Mouse (Mus musculus): ENCODE measurements around the gene Serpinh1.

The Serpinh1 gene

DNA sequence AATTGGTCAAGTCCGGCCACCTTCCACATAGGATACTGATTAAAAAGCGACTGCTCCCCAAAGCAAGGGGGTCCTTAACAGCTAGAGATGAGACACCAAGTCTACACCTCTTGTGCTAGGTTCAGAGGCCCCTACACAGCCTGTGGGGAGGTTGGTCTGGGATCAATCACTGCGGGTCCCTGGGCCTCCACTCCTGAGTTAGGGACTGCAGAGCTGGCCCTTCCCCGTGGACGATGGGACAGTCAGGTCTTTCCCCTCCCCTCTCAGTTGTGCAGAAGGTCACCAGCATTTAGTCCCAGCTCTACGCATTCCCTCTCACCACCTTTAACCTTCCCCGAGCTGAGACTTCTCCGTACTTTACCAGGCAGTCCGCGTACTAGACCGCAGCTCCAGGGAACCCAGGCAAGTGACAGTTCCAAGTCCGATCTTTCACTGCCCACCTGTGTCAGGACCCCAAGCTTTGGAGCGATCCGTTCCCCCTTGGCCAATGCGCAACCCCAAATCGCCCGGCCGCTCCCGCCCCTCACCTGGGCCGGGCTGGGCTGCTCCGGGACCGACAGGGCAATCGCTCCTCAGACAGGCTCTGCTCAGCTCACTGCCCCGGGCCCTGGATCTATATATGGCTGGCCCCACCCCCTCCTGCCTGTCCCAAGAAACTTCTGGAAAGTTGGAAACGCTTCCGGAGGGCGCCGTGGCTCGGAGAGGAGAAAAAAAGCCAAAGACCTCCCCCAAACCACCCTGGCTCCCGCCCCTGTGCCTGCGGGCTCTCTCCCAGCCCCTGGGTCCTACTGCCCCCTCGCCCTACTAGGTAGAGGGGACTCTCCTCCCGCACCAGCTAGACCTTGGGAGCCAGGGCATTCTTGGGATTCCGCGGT, at the start of gene Serpinh1:
Gene Serpinh1, minus strand, starts transcription at position 714 of the 875 bp plus-strand sequence.
- peak; percentile 80 for DNase-seq (ENCODE audit: low spot score)

DNA sequence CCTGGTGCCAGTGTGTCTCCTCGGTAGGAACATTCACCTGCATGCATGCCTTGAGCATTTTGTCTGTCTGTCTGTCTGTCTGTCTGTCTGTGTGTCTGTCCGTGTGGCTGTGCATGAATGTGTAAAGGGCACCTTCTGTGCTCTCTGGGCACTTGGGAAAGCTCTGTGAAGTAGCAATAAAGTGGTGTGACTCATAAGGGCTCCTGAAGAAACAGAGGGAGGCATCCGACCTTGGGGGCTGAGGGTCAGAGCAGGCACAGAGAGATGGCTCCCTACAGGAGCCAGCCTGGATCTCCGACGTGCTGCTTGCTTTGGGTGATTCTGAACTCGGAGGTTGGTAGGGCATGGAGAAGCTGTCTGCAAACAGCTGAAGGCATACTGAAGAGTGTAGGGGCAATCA, 49.4 kb upstream of the Serpinh1 start:
- DNase-seq (ENCODE audit: low spot score): no peak

DNA sequence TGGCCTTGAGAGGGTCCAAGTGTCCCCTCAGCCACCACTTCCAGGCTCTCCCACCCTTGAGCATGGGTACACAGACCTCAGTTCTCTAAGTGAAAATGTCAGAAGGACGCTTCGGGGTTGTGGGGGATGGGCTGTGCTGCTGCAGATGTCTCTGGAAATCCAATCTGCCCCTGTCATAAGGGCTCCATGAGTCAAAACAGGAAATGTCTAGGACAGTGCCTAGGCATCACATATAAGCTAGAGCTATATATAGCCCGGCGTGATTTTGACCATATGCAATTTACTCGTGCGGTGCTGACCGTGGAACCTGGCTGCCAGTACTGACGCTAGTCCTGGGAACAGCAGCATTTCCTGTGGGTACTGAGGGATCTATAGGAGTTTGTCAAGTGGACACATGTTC, 48.3 kb upstream of the Serpinh1 start:
- no peak for DNase-seq (ENCODE audit: low spot score)

DNA sequence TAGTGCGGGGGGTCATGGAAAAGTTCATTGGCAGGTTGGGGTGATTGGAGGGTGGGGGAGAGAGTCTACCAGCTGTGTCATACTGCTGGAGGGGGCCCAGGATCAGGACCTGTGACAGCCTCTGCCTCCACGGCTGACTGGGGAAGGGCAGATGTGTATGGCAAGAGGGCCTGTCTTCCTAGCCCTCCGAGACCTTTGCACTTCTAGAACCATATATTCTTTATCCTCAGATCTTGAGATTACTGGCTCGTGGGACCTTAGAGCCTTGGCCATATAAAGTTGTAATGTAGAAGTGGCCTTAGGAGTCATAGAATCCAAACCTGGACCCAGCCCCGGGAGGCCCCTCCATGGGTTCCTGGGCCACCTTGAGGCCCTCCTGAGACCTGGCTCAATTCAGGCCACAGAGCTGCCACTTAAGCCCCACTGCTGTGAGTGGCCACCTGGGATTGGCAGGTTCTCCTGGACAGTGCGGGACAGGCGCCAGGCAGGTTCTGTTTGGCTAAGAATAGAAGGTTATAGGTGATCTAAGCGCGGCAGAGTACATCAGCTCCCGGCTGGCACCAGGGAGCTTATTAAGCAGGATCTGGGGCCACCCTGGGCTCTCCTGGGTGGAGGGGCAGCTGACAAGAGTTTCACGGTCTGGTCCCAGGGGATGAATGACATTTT, 44.1 kb upstream of the Serpinh1 start:
- no peak for DNase-seq (ENCODE audit: low spot score)

DNA sequence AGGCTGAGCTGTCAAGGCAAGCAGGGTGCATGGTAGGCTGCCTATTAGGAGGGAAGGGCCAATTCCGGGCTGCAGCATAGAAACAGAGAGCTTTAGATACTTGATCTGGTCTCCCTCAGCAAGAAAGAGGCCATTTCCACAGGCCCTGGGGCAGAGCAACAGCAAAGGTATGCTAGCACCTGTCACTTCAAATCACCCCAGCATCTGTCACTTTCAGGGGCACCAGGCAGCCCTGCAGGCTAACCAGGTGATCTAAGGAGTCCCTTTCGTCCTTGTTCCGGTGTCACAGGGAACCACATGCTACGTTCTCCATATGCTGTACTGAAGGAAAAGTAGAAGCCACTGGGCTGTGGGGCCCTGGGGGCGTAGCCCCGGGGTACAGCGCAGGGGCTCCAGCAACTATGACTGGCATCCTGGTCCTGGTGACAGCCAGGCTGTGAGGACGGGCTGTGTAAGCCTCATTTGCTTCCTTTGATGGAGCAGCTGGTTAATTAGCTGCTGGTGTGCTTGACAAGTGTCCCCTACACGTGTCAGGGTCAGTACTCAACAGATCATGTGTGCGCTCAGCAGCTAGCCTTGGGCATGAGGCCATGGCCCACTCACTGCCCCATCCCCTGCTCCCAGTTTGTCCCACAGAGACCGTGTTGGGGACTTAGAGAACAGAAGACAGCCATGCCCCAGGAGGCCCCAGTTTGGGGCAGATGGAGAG, 43.0 kb upstream of the Serpinh1 start:
- peak; percentile 39 for DNase-seq (ENCODE audit: low spot score)

DNA sequence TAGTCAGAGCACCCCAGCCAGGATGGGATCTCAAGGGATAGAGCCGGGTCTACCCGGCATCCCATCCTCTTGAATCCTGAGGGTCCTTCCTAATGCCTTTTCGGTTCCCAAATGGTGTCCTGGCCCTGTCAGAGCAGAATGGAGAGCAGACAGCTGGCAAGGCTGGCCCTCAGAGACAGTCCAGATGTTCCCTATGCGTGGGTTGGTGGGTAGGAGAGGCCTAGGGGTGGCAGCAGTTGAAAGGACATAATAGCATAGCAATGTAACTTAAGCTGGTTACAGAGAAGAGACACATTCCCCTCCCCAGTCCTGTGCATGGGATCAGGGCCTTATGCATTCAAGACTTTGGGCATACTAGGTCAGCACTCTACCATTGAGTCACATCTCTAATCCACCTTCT, 42.3 kb upstream of the Serpinh1 start:
- DNase-seq (ENCODE audit: low spot score): no peak

DNA sequence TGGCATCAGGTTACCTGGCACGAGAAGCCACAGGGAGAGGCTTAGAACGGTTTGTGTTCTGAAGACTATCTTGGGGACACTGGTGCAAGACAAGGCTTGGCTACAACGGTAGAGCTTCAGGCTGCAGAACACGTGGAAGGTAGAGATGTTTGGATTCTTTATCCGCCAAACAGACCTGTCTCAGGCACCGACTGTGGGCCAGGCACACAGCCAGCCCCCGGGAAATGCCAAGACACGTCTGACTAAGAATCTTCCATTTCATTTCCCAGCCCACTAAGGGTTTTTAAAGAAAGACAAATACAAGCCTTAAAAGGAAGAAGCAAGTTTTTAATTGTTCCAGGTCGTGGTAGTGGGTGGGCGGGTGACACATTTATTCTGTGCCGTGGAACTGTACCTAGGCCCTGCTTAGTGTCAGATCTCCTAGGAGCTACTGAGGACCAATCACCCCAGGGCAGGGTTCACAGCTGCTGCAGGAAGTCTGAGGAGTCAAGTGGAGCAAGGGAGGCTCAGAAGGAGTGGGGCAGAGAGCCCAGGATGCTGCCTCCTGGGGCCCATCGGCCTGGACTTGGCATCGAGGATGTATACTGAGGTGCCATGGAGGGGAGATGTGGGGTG, 40.8 kb upstream of the Serpinh1 start:
- DNase-seq (ENCODE audit: low spot score): no peak

DNA sequence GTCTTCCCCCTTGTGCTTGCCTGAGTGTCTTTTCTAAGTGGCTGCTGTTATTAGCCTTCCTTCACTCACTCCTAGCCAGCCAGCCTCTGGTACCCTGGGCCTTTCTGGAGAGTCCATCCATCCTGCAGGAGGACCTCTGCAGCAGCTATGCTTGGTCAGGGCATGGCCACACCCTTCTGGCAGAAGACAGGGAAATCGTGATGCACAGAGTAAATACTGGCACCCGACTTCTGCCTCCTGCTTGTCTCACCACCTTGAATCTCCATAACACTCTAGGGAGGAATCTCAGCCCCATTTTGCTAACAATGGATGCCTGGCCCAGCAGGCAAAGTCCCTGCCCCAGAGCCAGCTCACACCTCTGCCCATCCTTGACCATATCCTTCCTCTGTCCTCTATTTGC, 39.7 kb upstream of the Serpinh1 start:
- no peak for DNase-seq (ENCODE audit: low spot score)

DNA sequence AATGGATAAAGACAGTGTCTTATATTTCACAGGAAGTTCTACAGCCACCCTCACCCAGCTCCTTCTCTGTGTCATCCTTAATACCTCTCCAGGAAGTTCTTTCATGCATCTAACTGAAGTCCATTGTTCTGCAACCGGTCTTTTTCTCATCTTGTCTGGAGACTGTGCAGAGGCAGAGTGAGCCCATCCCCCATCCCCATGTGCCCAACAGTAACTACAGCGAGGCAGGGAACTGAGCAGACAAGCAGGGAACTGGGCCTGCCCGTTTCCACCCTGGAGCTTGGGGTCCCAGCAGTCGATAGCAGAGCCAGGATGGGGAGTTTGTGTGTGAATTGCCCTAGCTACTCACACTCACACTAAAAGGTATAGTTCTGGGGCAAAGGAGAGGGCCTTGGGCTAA, 37.5 kb upstream of the Serpinh1 start:
- no peak for DNase-seq (ENCODE audit: low spot score)

DNA sequence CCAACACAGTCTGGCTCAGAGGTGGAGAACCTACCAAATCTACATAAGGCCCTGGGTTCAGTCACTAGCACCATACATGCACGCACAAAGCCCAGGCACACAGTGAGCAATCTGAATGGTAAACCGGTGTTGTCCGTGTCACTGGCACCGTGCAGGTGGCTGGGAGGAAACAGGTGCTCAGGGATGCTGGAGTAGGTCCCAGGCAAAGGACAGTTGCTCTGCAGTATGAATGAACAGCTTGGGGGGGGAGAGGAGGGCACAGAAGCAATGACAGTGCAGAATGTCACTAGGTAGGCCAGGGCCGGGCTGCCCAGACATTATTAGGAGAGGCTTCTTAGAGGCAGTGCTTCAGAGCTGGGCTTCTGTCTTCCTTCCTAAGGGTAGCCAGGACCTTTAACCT, 34.3 kb upstream of the Serpinh1 start:
- DNase-seq (ENCODE audit: low spot score): no peak

DNA sequence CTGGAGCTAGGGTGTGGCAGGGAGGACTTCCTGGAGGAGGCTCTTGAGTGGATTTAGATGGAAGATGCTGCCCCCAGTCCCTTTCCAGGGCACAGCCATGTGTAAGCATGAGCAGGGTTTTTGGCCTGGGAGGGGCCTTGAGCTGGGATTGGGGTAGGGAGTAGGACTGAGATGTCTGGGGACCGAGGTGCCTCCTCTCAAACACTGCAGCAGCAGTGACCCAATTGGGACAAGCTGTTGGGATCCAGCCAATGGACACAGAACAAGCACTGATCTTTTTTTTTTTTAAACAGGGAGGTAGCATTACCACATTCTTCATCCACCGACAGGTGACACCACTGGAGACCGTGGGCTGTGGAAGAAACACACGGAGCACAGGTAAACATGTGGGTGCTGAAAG, 33.8 kb upstream of the Serpinh1 start:
- no peak for DNase-seq (ENCODE audit: low spot score)

DNA sequence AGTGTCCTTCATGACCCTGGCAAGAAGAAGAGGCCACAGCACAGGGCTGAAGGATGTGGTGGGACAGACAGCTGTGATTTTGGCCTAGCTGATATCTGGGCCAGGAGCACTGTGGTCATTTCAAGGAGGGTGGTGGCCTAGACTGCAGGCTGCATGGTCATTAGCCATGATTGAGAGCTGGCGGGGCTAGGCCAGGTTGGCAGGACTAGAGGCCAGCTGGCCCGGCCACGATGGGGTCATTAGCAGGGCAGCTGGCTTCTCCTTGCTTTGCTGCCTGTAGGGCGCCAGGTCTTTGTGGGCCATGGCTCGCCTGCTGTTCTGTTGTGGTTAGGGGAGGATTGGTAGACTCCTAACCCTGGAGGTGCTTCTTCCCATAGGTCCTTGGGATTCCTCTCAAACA, 33.0 kb upstream of the Serpinh1 start:
- DNase-seq (ENCODE audit: low spot score): peak; percentile 52

DNA sequence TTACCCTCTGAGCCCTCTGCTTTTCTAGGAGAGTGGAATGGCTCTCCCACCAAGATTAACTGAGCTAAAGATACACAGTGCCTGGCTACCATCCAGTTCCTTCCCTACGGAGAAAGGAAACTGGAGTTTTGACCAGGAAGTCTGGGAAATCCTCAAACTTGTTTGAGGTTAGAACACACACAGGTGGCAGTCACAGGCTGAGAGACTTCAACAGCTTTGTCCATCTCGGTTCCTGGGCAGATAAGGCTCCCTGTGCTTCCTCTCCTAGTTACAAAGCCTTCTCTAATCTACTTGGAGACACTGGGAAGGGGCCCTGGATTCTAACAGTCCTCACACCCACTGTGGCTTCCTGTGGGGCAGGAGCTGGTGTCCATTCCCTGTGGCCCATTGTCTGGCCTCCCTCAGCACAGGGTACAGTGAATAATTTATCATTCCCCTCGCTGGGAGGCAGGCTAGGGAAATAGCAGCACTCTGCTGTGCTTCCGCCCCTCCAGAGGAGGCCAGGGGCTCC, 31.1 kb upstream of the Serpinh1 start:
- peak; percentile 49 for DNase-seq (ENCODE audit: low spot score)

DNA sequence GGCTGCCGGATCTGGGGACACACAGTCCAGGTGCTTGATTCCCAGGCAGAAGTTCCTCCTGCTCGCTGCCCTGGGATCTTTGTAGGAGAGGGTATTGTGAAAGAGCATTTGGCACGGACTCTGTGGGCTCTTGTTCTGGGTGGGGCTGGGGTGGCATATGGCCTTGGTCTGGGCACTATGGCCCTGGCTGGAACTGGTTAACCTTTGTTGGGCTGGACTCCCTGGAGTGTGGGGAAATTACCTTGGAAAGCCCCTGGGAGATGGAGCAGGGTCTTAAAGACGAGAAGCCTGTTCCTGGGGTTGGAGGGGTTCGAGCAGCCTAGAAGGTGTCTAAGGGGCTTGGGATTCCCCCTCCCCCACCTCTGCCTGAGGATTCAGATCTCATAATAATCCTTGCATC, 30.2 kb upstream of the Serpinh1 start:
- DNase-seq (ENCODE audit: low spot score): no peak

DNA sequence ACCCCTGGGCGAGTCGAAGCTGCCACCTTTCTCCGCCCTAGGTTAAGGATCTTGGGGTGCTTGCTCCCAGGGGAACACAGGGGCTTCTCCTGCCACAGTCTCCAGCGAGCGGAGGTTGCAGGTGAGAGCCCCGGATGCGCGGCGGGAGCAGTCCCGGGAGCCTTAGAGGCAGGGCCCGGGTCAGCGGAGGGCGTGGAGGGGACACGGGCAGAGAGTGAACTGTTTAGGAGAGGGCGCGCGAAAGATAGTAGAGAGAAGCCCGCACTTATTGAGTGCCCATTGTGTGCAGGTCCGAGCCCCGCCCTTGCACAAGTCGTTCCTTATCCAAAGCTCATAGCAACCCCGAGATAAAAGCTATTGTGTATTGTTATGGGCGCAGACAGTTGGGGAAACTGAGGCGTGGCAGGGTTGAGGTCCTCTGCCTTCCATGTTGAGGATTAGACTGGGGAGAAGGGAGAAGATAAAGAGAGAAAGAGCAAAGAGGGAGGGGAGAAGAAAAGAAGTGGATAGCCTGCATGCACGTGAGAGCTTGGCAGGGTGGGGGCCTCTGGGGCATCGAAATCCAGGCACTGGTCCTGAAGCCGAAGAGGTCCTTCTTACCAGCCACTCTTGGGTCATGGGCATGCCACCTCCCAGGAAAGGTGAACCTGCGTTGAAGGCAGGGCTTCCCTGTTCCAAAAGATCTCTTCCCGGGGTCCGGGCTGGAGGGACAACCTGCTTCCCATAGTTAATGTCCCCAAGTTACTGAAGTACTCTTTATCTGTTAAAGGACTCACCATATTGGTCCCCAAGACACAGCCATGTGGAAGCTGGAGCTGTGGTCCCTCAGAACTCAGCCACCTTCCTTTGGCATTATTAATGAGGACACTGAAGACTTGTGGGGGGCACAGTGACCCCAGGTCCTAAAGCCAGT, 29.3 kb upstream of the Serpinh1 start:
- DNase-seq (ENCODE audit: low spot score): no peak

DNA sequence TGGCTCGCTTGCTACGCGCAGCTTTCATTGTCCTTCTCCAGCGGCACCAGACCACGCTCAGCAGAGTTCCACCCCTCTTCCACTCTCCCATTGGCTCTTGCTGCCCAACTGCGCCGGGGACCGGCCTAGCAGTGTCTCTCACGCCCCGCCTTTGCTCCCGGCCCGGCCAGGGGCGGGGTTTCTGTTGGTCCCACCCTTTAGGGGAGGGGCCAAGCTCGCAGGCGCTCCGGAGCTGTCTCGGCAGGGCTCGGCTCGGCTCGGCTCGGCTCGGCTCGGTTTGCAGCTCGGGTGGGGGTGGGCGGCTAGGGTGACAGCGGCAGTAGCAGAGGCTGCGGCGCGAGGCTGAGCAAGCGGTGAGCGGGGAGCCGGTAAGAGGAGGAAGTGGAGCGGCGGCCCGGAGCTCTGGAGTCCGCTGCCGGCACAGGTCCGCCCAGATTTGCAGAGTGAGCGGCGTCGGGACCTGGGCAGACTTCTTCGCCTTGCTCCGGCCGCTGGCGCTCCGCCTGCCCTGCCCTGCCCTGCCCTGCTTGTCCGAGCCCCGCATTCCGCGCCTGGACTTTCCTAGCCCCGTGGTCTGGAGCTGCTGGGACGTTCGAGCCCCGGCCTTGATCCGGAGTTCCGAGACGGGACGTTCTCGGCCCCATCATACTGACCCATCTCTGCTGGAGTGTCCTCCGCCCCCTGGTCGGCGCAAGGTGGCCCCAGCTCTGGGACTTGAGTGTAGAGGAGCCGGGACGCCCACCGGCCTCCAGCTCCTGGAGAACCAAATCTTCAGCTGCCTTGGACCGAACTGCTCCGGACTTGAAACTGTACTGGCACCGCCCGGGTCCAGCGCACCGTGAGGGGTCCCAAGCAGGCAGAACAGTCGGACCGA, 28.4 kb upstream of the Serpinh1 start, which contains the start of gene Gdpd5:
Gene Gdpd5, plus strand, starts transcription at position 201 of the 874 bp plus-strand sequence.
- peak; percentile 99 for DNase-seq (ENCODE audit: low spot score)

DNA sequence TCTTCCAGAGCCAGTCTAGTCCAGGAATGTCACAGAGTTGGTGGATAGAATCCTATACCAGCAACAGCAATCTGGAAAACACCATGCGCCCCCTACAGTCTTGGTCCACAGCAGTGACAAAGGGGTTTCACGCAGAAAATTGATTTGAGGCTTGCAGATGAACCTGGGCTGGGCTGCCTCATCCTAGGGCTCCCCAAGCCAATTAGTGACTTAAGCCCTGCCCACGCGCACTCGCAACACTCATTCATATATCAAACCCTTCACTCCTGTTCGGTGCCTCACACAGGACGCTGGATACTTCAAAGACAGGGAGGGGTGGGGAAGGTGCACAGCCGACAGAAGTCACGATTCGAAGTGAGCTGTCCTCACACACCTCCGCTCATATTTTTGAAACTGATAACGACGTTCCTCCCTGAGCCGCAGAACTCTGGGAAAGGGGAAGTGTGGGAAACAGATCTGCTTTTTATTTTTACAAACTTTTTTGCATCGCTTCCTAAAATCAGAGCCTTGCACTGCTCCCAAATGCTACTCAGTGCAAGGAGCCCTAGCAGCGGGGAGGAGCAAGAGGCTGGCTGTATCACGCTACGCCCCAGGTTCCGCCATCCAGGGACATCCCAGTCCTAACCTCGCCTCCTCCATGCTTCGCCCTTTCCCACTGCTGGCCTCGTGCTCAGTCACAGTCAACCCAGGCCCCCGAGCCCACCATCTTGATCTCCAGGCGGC, 27.6 kb upstream of the Serpinh1 start:
- peak; percentile 86 for DNase-seq (ENCODE audit: low spot score)

DNA sequence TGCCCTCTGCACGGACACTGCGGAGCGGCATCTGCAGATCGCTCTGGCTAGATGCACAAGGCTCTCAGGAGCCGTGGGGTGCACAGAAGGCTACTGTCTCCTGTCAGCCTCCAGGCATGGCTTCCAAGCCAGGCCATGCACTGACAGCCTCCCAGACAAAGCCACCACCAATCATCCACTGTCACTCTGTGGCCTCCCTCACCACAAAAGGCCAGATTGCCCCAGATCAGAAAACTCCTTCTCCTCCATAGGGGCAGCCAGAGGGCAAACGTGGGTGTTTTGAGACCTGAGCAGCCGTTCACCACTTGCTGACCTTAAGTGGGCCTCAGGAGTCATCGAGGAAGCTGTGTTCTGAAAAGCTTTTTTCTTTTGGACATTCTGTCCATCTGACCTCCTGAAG, 25.8 kb upstream of the Serpinh1 start:
- no peak for DNase-seq (ENCODE audit: low spot score)

DNA sequence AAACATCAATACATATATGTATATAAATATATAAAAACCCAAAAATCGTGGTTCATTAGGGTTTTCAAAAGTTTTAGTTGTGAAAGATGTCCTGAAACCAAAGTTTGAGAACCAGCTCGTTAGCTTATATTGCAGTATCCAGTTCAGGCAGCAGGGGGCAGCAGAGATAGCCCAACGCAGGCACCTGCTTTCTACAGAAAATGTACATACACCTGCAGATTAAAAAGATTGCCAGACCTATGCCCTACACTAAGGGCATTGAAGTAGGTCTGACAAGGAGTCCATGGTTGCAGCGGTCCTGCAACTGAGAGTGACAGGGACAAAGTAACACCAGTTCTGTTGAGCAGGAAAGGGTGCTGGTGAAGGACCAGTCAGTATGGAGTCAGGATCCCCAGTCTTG, 22.4 kb upstream of the Serpinh1 start:
- DNase-seq (ENCODE audit: low spot score): peak; percentile 81

Measured in retina, embryonic 14.5 days (tissue).